ENCODE assay signal across 12 mouse cellular contexts in genomic region chr5:123060706-123061401, GRCm38 (mm10). TPM values are rescaled to one million over a fixed set of nuclear protein-coding genes. Genes with fewer than 3 reads are reported as not detected.
A peak's percentile ranks its signal among the peaks of the same experiment; 100 is the strongest.
DNase-seq lines count a peak whose midpoint lies in the region; ATAC-seq and TF ChIP-seq lines count a peak whose summit lies in the region.
"Had no signal": no experiment of that assay in that cellular context is flagged by ENCODE, and none has a peak within 500 bp of the region (broad histone marks: within the 10 kb centered on the region; RNA-seq: fewer than 3 reads in every experiment).

No protein-coding gene starts in this region.

- intact Hi-C loops in gastrocnemius, adult 2 months (cut with DNase I), result no loop called here

- no peak for TF ChIP-seq CTCF in gastrocnemius, adult 2 months (IDR thresholded peaks at IDR 0.05)
- TF ChIP-seq CTCF in CH12.LX (conservative IDR thresholded peaks at IDR 0.05 in 1 of 2, IDR thresholded peaks at IDR 0.05 in 1 of 2; ENCODE audit: low read depth in 2 of 2, low read length in 2 of 2), result no peak

- no peaks in the 10 kb centered on the region for H3K79me2 ChIP-seq in CH12.LX (replicated peaks; ENCODE audit: control insufficient read depth, extremely low read depth, insufficient read depth, poor library complexity, severe bottlenecking)

- peak; percentile 78 for DNase-seq in gastrocnemius, adult 2 months
- no peak for DNase-seq in gastrocnemius, postnatal 4 days (ENCODE audit: low spot score in 2 of 2)
- no peak for DNase-seq in CH12.LX (ENCODE audit: extremely low read depth)
- DNase-seq in gastrocnemius, postnatal 25 days, result peak; percentile 51
- DNase-seq in cerebellum, adult 11 months, result no peak
- no peak for DNase-seq in thymus, postnatal 4 days
- DNase-seq in Muller cell, postnatal 12 days (ENCODE audit: inconsistent ontology term), result no peak
- DNase-seq: cerebellum, adult 18-20 months had no signal

- peak overlapping the region; percentile 98 for H3K27ac ChIP-seq in gastrocnemius, adult 2 months
- no peak overlapping the region for H3K27ac ChIP-seq in CH12.LX (ENCODE audit: insufficient read depth, low read depth)
- H3K27ac ChIP-seq in limb, embryonic 13.5 days, result peak overlapping the region; percentile 69; the same call in 1 of the 2 replicates
- H3K27ac ChIP-seq: hindbrain, embryonic 13.5 days; left cerebral cortex, adult 2 months had no signal

- peaks cover 3 to 16% of the 10 kb centered on the region in 2 experiments for H3K4me1 ChIP-seq in CH12.LX (ENCODE audit: control insufficient read depth in 1 of 2, insufficient read depth in 2 of 2)
- peaks cover 20% of the 10 kb centered on the region for H3K4me1 ChIP-seq in limb, embryonic 13.5 days

- no peaks in the 10 kb centered on the region for H3K9me3 ChIP-seq in CH12.LX (replicated peaks; ENCODE audit: low read length)
- no peaks in the 10 kb centered on the region for H3K9me3 ChIP-seq in limb, embryonic 13.5 days
- H3K9me3 ChIP-seq: hindbrain, embryonic 13.5 days had no signal

- dilution Hi-C loops in CH12.LX (cut with MboI; ENCODE audit: extremely low pct_ligation_motif_present, extremely low pct_unique_long_range_greater_than_20kb, low sequenced_read_pairs), result no loop called here

- H3K36me3 ChIP-seq in CH12.LX (replicated peaks in 1 of 2; ENCODE audit: control insufficient read depth in 1 of 2, insufficient read depth in 1 of 2, low read length in 1 of 2), result no peaks in the 10 kb centered on the region
- H3K36me3 ChIP-seq in limb, embryonic 13.5 days, result no peaks in the 10 kb centered on the region
- H3K36me3 ChIP-seq: hindbrain, embryonic 13.5 days had no signal

- no peak for TF ChIP-seq EP300 in CH12.LX (IDR thresholded peaks at IDR 0.05; ENCODE audit: low read length)

- ATAC-seq in limb, embryonic 13.5 days (ENCODE audit: low FRiP score, low read depth), result no peak

- in situ Hi-C loops in CH12.LX (cut with MboI; ENCODE audit: low pct_ligation_motif_present, low pct_unique_long_range_greater_than_20kb, low sequenced_read_pairs), result loop anchor here (5.0 kb wide), 1 partner anchor 71 kb away; the partner anchor contains the start of gene Rhof

- H3K4me3 ChIP-seq in gastrocnemius, adult 2 months, result peak overlapping the region; percentile 67
- no peak overlapping the region for H3K4me3 ChIP-seq in CH12.LX (replicated peaks in 1 of 3; ENCODE audit: low read depth in 2 of 3, low read length in 2 of 3, poor library complexity in 1 of 3)
- H3K4me3 ChIP-seq in limb, embryonic 13.5 days, result 0 out of 2 replicates have a peak overlapping the region, but pooled peaks have one; percentile 3
- H3K4me3 ChIP-seq: hindbrain, embryonic 13.5 days; left cerebral cortex, adult 2 months had no signal

- no peak overlapping the region for H3K9ac ChIP-seq in CH12.LX (ENCODE audit: insufficient read depth, low read depth)
- H3K9ac ChIP-seq in limb, embryonic 13.5 days, result 0 out of 2 replicates have a peak overlapping the region, but pooled peaks have one; percentile 43
- H3K9ac ChIP-seq: hindbrain, embryonic 13.5 days had no signal

- no peak for TF ChIP-seq RAD21 in CH12.LX (IDR thresholded peaks at IDR 0.05; ENCODE audit: low read depth, low read length)

- H3K4me2 ChIP-seq in CH12.LX (ENCODE audit: insufficient read depth, low read depth, poor library complexity, severe bottlenecking), result no peak overlapping the region
- H3K4me2 ChIP-seq in limb, embryonic 13.5 days (replicated peaks), result peak overlapping the region; percentile 39
- H3K4me2 ChIP-seq: hindbrain, embryonic 13.5 days had no signal

- 31% methylated on average over 9 of the region's 9 CpGs for WGBS in limb, embryonic 13.5 days

- TF ChIP-seq POLR2A in CH12.LX (IDR thresholded peaks at IDR 0.05; ENCODE audit: low read depth, low read length), result no peak

- no peaks in the 10 kb centered on the region for H3K27me3 ChIP-seq in CH12.LX (replicated peaks)
- H3K27me3 ChIP-seq in limb, embryonic 13.5 days, result no peaks in the 10 kb centered on the region
- H3K27me3 ChIP-seq: hindbrain, embryonic 13.5 days had no signal

TF ChIP-seq in CH12.LX, 34 proteins besides CTCF, POLR2A, EP300 and RAD21:
- TF ChIP-seq ZC3H11A (IDR thresholded peaks at IDR 0.05; ENCODE audit: low read depth, low read length), result no peak
- no peak for TF ChIP-seq TCF12 (IDR thresholded peaks at IDR 0.05; ENCODE audit: low read depth, low read length)
- no peak for TF ChIP-seq USF2 (conservative IDR thresholded peaks at IDR 0.05; ENCODE audit: low read depth, low read length)
- TF ChIP-seq ZMIZ1 (IDR thresholded peaks at IDR 0.05; ENCODE audit: low read depth, low read length), result no peak
- peak; percentile 48; the same call in 1 of the 2 replicates for TF ChIP-seq ZNF384 (IDR thresholded peaks at IDR 0.05; ENCODE audit: low read depth, low read length)

RNA-seq across cellular contexts. Expression of gene Tmem120b, which starts 7.4 kb away (rescaled TPM):
- total RNA-seq in gastrocnemius, adult 2 months (2021), result 10 to 100 TPM; 19.2 to 23.2 TPM
- total RNA-seq in gastrocnemius, postnatal 4 days (2021), result 10 to 100 TPM; 24.0 to 25.9 TPM
- total RNA-seq in CH12.LX (2012; rRNA removed) (6.1 and 8.0 TPM in 2 replicates), CH12.LX (2014; rRNA removed) (4.6 and 4.8 TPM in 2 replicates)
- 4.5 and 6.2 TPM in 2 replicates for polyA plus RNA-seq in CH12.LX (2012; ENCODE audit: insufficient read length, low read depth)
- 10 to 100 TPM; 14.1 to 15.3 TPM for total RNA-seq in gastrocnemius, postnatal 25 days (2021)
- polyA plus RNA-seq in limb, embryonic 13.5 days (2015; fragmentation: Nextera tagmentation; extraction: Ambion mirVana), result 16.7 and 19.1 TPM in 2 replicates

RNA-seq across cellular contexts. Expression of gene Morn3, which starts 14.0 kb away (rescaled TPM):
- not detected for total RNA-seq in gastrocnemius, adult 2 months (2021)
- not detected for total RNA-seq in gastrocnemius, postnatal 4 days (2021)
- not detected in 2 replicates for total RNA-seq in CH12.LX (2012; rRNA removed)
- total RNA-seq in CH12.LX (2014; rRNA removed), result not detected in 2 replicates
- polyA plus RNA-seq in CH12.LX (2012; ENCODE audit: insufficient read length, low read depth), result not detected in 2 replicates
- not detected for total RNA-seq in gastrocnemius, postnatal 25 days (2021)
- 0.92 TPM in 1 of 2 replicates, not detected in the other for polyA plus RNA-seq in limb, embryonic 13.5 days (2015; fragmentation: Nextera tagmentation; extraction: Ambion mirVana)
- total RNA-seq: left cerebral cortex, adult 2 months; neutrophil, adult 5-6 weeks had no signal

RNA-seq across cellular contexts. Expression of gene Orai1, which starts 46.0 kb away (rescaled TPM):
- 10 to 100 TPM; 32.1 to 38.7 TPM for total RNA-seq in gastrocnemius, adult 2 months (2021)
- total RNA-seq in gastrocnemius, postnatal 4 days (2021), result 10 to 100 TPM; 46.2 to 53.8 TPM
- total RNA-seq in CH12.LX (2012; rRNA removed), result 17.8 and 18.6 TPM in 2 replicates
- 14.6 and 17.4 TPM in 2 replicates for total RNA-seq in CH12.LX (2014; rRNA removed)
- 23.1 and 27.7 TPM in 2 replicates for polyA plus RNA-seq in CH12.LX (2012; ENCODE audit: insufficient read length, low read depth)
- total RNA-seq in gastrocnemius, postnatal 25 days (2021), result 10 to 100 TPM; 31.5 to 36.3 TPM
- 15.3 and 15.5 TPM in 2 replicates for polyA plus RNA-seq in limb, embryonic 13.5 days (2015; fragmentation: Nextera tagmentation; extraction: Ambion mirVana)

Comparison
In these comparisons a context has a peak if more than half of its experiments do, and no peak if none do; other contexts are left out.
1. DNase-seq: peak in gastrocnemius, adult 2 months (single experiment) and gastrocnemius, postnatal 25 days (single experiment); none in gastrocnemius, postnatal 4 days (0 of 2), CH12.LX (single experiment), cerebellum, adult 11 months (single experiment), thymus, postnatal 4 days (single experiment) and Muller cell, postnatal 12 days (single experiment).
2. H3K4me3 ChIP-seq: peak in gastrocnemius, adult 2 months (single experiment) and limb, embryonic 13.5 days (single experiment); none in CH12.LX (0 of 3).